Mouse (Mus musculus): Measurements from ENCODE around the gene Gm42878.

Gm42878 gene

GRCm38 (mm10) chr5:121544910-121545792 is at the start of gene Gm42878, which contains the start of gene Adam1a:
Gene Gm42878, minus strand, starts transcription at chr5:121545482.
Gene Adam1a, minus strand, starts transcription at chr5:121545482.
- peak in 1 of 2 experiments; percentile 17 for DNase-seq (ENCODE audit: low spot score in 2 of 2)

- no peak for DNase-seq (ENCODE audit: low spot score in 2 of 2)
Observed at GRCm38 (mm10) chr5:121594714-121595313, 49.5 kb upstream of the Gm42878 start.

GRCm38 (mm10) chr5:121593451-121594401 is 48.4 kb upstream of the Gm42878 start, which contains the start of gene Aldh2:
Gene Aldh2, minus strand, starts transcription at chr5:121593824.
- peak; percentile 42 to 62 for DNase-seq (ENCODE audit: low spot score in 2 of 2)

- DNase-seq (ENCODE audit: low spot score in 2 of 2): no peak
Observed at GRCm38 (mm10) chr5:121592816-121593407, 47.6 kb upstream of the Gm42878 start.

- DNase-seq (ENCODE audit: low spot score in 2 of 2): no peak
Observed at GRCm38 (mm10) chr5:121592064-121592815, 47.0 kb upstream of the Gm42878 start.

- DNase-seq (ENCODE audit: low spot score in 2 of 2): no peak
Observed at GRCm38 (mm10) chr5:121591417-121592063, 46.3 kb upstream of the Gm42878 start.

GRCm38 (mm10) chr5:121589928-121590327 is 44.6 kb upstream of the Gm42878 start:
- DNase-seq (ENCODE audit: low spot score in 2 of 2): no peak

- peak; percentile 27 to 44 for DNase-seq (ENCODE audit: low spot score in 2 of 2)
Observed at GRCm38 (mm10) chr5:121586400-121587039, 41.2 kb upstream of the Gm42878 start.

GRCm38 (mm10) chr5:121585699-121586098 is 40.4 kb upstream of the Gm42878 start:
- DNase-seq (ENCODE audit: low spot score in 2 of 2): no peak

GRCm38 (mm10) chr5:121585005-121585404 is 39.7 kb upstream of the Gm42878 start:
- DNase-seq (ENCODE audit: low spot score in 2 of 2): no peak

- DNase-seq (ENCODE audit: low spot score in 2 of 2): peak; percentile 35 to 54
Observed at GRCm38 (mm10) chr5:121583765-121584501, 38.7 kb upstream of the Gm42878 start.

- DNase-seq (ENCODE audit: low spot score in 2 of 2): no peak
Observed at GRCm38 (mm10) chr5:121581945-121582344, 36.7 kb upstream of the Gm42878 start.

GRCm38 (mm10) chr5:121576927-121577488 is 31.7 kb upstream of the Gm42878 start:
- DNase-seq (ENCODE audit: low spot score in 2 of 2): no peak

- no peak for DNase-seq (ENCODE audit: low spot score in 2 of 2)
Observed at GRCm38 (mm10) chr5:121575867-121576266, 30.6 kb upstream of the Gm42878 start.

- DNase-seq (ENCODE audit: low spot score in 2 of 2): no peak
Observed at GRCm38 (mm10) chr5:121574145-121574544, 28.9 kb upstream of the Gm42878 start.

GRCm38 (mm10) chr5:121570787-121571186 is 25.5 kb upstream of the Gm42878 start:
- DNase-seq (ENCODE audit: low spot score in 2 of 2): no peak

- DNase-seq (ENCODE audit: low spot score in 2 of 2): no peak
Observed at GRCm38 (mm10) chr5:121569881-121570420, 24.7 kb upstream of the Gm42878 start.

- no peak for DNase-seq (ENCODE audit: low spot score in 2 of 2)
Observed at GRCm38 (mm10) chr5:121566035-121566681, 20.9 kb upstream of the Gm42878 start.
